Mouse (Mus musculus) heart, postnatal 14 days (tissue): ENCODE measurements around the gene Hoxd13. TPM values are rescaled to one million over a fixed set of nuclear protein-coding genes. Genes with fewer than 3 reads are reported as not detected.
A peak's percentile ranks its signal among the peaks of the same experiment; 100 is the strongest.

ENCODE experiments used
- DNase-seq, 2 experiments: peaks; one replicate each; pipeline ENCODE4 v3.0.0; 2021 to 2022
- intact Hi-C: fragments of 180-260 bp; cut with DNase I; formaldehyde crosslinking; loops from one replicate; pipeline ENCODE4 v1.15.1; 2025
- total RNA-seq, 2 experiments: library from RNA; stranded (reverse); gene quantifications; 2 replicates each; pipeline ENCODE4 v1.2.3; 2021

Gene Hoxd13
- total RNA-seq, 2 experiments from 2014 or later, result not detected

DNA sequence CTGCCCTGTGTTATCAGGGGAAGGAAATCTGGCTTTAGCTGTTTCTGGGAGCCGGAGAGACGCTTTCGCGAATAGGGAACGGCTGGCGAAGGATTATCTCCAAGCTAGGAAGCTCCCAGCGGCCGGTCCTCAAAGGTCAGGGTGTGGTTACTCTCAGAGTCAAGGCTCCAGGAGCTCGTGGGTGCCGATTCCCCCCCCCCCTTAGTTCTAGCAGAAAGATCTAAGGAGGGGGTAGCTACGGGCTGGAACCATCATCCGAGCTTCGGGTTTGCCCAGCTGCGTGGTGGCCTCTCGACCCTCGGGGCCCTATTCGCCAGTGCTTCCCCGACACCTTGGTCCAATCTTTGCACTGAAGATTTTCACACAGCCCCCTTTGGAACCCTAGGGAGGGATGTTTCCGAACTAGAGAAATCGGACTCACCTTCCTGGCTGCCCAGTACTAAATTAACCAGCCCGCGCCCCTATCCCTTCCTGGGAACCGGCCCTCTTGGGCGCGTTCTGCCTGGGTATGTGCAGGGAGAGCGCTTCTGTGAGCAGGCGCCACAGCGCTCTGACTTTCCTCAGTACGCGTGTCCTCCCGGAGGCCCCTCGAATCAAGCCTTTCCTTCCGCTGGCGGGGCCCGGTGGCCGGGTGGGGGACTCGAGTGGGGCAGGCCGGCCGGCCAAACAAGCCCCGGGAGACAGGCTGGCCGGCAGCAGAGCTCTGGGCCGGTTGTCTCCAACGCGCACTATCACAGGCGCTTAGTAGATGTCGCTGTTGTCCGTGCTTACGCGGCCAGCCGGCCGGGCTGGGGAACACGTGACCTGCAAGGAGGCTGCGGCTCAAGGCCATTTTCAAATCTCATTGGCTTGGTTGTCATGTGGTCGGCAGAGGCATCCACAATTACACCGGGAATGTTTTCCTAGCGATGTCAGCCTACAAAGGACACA is 23.2 kb downstream of the Hoxd13 start, which contains the start of gene Hoxd10:
Hoxd10 (plus strand) TSS at position 903 of the 930 bp plus-strand sequence.
- intact Hi-C loops, result loop anchor here (5.0 to 10.0 kb wide), 2 partner anchors 34 to 1416 kb away; partner anchors contain the start of genes Evx2 and Sp9
- peak; percentile 43 to 56 for DNase-seq

DNA sequence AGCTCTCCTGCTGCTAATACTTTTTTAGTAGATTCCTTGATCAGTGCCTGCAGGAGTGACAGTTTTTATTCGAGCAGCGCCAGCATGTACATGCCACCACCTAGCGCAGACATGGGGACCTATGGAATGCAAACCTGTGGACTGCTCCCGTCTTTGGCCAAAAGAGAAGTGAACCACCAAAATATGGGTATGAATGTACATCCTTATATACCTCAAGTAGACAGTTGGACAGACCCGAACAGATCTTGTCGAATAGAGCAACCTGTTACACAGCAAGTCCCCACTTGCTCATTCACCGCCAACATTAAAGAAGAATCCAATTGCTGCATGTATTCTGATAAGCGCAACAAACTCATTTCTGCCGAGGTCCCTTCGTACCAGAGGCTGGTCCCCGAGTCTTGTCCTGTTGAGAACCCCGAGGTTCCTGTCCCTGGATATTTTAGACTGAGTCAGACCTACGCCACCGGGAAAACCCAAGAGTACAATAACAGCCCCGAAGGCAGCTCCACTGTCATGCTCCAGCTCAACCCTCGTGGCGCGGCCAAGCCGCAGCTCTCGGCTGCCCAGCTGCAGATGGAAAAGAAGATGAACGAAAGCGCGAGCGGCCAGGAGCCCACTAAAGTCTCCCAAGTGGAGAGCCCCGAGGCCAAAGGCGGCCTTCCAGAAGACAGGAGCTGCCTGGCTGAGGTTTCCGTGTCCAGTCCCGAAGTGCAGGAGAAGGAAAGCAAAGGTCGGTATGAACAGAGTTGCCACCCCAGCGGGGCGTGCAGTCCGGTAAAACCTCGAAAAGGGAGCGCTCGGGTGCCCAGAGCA is 24.1 kb downstream of the Hoxd13 start:
- intact Hi-C loops, result loop anchor here (5.0 to 10.0 kb wide), 2 partner anchors 35 to 1417 kb away; partner anchors contain the start of genes Evx2 and Sp9

DNA sequence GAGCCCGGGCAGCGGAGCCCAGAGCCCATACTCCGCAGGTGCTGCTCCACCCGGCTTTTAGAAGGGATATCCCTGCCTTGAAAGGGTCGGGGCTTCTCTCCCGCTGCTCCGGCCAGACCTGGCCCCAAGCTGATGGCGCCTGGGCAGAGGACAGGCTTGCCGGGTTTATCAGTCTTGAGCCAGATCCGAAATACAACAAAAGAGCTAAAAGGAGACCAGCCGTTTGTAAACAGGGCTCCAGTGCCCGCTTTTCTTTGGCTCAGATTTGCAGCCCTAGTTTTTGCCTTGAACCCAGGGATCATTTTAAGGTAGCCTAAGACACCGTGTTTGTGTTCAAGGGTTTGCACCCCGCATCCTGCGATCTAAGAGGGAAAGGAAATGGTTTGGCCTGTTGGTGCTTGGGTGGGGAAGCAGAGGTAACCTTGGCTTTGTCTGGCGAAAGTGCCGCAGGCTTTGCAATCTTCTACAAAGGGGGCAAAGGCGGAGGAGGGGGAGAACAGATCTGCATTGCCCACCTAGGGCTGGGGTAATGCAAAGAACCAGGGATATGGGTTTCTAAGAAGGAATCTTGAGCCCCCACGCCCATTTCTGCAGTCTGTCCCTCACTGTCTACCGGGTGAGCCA is 24.8 kb downstream of the Hoxd13 start:
- no peak for DNase-seq
- intact Hi-C loops, result loop anchor here (5.0 to 10.0 kb wide), 2 partner anchors 36 to 1418 kb away; partner anchors contain the start of genes Evx2 and Sp9

More for the DNA sequence above, 24.1 kb downstream of the Hoxd13 start:
- no peak for DNase-seq

DNA sequence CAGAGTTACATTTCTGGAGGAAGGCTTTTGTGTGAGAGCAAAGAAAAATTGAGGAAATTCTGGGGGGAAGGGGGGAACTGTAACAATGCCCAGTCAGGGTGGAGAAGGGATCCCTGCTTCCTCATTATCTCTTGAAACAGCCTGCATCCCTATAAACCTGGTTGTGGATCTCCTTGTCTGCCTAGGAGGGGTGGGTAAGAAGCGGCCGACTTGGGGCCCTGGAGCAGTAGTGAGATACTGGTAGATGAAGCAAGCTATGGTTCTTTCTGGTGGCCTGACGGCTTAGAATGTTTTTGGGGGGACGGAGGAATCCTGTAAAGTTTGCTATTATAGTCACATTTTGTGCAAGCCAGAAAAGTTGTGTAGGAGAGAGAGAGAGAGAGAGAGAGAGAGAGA is 25.3 kb downstream of the Hoxd13 start:
- intact Hi-C loops, result loop anchor here (5.0 to 10.0 kb wide), 2 partner anchors 36 to 1419 kb away; partner anchors contain the start of genes Evx2 and Sp9
- DNase-seq, result no peak

DNA sequence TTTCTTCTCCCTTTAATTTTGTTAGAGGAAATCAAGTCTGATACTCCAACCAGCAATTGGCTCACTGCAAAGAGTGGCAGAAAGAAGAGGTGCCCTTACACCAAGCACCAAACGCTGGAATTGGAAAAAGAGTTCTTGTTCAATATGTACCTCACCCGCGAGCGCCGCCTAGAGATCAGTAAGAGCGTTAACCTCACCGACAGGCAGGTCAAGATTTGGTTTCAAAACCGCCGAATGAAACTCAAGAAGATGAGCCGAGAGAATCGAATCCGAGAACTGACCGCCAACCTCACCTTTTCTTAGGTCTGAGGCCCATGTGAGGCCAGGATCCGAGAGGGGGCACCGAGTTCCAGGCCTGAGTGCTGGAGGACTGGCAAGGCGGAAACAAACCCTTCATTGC is 26.0 kb downstream of the Hoxd13 start:
- no peak for DNase-seq
- intact Hi-C loops, result loop anchor here (5.0 to 10.0 kb wide), 2 partner anchors 37 to 1419 kb away; partner anchors contain the start of genes Evx2 and Sp9

DNA sequence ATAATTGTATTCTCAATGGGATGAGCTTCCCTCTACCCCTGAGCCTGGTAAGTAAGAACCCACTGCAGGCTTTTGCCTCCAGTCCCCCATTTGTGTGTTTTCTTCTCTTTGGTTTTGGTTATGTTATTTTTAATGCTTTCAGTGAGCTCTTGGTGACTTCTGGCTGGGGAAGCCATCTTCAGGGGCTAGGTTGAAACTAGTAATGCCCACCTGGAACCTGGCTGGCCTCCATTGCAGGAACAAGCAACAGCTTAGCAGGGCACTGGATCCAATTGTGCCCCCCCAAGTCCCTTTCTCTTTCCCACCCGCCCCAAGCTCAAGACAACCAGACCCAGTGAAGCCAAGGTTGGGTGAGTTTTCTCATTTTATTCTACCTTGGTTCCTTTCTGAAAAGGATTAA is 27.3 kb downstream of the Hoxd13 start:
- intact Hi-C loops, result loop anchor here (10.0 kb wide), 1 partner anchor 1421 kb away; the partner anchor contains the start of gene Sp9

DNA sequence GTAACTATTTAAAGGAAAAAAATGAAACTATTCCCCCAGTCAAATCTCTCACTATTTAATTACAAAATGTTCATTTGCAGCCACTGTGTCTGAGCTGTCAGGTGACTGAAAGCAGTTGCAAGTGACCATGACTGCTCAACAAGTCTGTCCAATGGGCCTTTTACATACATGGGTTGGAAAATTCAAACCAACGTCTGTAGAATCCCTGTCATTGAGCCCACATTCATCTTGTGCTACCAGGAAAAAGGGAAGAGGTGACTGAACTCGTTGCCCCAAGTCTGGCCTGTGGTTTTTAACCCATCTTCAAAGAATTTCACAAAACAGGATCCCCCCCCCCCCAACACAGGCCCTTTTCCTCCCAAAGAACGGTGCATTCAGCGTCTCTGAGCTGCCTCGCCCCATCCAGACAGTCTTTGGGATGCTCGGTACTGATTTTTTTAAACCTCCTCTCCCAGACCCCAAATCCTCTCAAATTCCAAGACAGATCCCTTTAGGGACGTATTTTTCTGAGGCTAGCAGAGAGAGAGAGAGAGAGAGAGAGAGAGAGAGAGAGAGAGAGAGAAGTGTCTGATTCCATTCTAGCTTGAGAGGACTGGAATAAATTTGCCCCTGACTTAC is 27.8 kb downstream of the Hoxd13 start:
- intact Hi-C loops, result loop anchor here (10.0 kb wide), 1 partner anchor 1421 kb away; the partner anchor contains the start of gene Sp9
- DNase-seq, result no peak

More for the DNA sequence above, 27.3 kb downstream of the Hoxd13 start:
- DNase-seq, result no peak

DNA sequence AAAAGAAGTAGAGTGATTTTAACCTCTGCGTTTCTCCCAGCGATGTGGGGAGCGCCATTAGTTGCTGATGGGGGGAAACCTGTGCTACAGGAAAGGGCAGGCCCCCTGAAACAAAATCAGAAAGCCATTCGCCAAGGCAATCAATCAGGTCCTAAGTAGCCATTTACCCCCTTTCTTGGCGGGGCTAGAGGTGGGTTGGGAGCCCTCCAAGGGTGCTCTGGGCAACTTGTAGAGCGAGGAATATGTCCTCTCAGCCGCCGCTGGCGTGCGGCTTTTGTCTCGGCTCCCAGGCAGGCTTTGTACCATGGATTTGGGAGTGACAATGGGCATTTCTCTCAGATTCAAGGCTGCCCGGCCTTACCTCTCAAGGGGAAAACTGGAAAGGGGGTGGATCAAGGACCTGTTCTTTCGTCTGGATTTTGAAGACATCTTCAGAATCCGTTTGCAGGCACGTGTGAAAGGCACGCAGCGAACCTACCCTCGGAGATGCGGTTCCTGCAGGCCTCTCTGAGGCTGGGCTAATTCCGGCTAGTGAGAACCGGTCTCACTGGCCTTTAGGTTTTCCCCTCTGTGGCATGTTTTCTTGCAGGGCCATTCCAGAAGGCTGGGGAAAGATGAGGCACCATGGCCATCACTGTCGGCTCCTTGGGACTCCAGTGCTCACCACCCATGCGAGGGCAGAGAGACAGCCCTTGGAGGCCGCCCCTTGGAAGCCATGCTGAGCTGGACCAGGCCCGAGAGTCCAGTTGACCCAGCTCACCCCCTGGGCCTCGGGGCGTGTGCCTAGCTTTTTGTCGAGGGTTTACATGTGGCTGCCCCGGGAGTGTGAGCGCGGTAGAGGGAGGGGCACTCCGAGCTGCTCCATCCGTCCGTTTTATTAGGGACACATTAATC is 28.6 kb downstream of the Hoxd13 start:
- no peak for DNase-seq
- intact Hi-C loops, result loop anchor here (10.0 kb wide), 1 partner anchor 1422 kb away; the partner anchor contains the start of gene Sp9

DNA sequence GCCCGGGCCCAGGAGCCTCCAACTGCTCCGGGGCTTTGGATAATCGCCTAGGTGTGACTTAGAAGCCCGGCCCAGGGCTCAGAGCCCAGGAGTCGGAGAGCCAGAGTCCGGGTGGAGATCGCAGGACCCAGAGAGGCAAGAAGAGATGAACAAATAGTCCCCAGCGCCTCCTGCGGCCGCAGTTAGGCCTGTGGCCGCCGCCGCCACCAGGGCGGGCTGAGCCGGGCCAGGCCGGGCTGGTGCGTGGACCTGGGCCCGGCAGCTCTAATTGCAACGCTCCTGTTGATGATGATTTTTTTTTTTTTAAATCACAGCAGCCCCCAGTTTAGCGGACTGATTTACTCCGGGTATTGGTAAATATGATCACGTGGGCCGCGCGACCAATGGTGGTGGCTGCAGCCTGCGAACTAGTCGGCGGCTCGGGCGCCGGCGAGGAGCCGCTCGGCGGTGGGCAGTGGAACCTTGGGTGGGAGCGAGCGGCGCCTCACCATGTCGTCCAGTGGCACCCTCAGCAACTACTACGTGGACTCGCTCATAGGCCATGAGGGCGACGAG is 29.5 kb downstream of the Hoxd13 start, which contains the start of gene Hoxd9:
Hoxd9 (plus strand) TSS at position 161 of the 555 bp plus-strand sequence.
- DNase-seq, result no peak
- intact Hi-C loops, result loop anchor here (10.0 kb wide), 1 partner anchor 1423 kb away; the partner anchor contains the start of gene Sp9

DNA sequence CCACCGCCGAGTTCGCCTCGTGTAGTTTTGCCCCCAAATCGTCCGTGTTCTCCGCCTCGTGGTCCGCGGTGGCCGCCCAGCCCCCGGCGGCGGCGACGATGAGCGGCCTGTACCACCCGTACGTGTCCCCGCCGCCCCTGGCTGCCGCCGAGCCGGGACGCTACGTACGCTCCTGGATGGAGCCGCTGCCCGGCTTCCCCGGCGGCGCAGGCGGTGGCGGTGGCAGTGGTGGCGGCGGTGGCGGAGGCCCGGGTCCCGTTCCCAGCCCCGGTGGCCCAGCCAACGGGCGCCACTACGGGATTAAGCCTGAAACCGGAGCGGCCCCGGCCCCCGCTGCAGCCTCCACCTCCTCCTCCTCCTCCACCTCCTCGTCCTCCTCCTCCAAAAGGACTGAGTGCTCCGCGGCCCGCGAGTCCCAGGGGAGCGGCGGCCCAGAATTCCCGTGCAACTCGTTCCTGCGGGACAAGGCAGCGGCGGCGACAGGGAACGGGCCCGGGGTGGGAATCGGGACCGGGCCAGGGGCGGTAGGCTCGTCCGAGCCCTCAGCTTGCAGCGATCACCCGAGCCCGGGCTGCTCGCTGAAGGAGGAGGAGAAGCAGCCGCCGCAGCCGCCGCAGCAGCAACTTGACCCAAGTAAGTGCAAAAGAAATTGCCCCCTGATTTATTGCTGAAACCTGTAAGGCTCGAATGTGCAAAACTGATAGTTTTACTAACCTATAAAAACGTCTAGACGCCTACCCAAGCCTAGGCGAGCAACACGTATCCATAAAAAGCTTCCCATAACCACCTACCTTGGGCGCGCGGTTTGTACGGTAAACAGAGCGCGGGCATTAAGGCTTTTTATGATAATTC is 30.3 kb downstream of the Hoxd13 start:
- DNase-seq, result no peak
- intact Hi-C loops, result loop anchor here (10.0 kb wide), 1 partner anchor 1424 kb away; the partner anchor contains the start of gene Sp9

DNA sequence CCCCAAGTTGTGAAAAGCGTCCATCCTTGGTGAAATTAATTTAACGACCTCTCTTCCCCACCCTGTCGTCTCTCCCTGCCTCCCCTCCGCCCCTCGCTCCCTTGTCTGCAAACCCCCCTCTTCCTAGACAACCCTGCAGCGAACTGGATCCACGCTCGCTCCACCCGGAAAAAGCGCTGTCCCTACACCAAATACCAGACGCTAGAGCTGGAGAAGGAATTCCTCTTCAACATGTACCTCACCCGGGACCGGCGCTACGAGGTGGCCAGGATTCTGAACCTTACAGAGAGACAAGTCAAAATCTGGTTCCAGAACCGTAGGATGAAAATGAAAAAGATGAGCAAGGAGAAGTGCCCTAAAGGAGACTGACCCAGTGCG is 30.9 kb downstream of the Hoxd13 start:
- no peak for DNase-seq
- intact Hi-C loops, result loop anchor here (10.0 kb wide), 1 partner anchor 1424 kb away; the partner anchor contains the start of gene Sp9

DNA sequence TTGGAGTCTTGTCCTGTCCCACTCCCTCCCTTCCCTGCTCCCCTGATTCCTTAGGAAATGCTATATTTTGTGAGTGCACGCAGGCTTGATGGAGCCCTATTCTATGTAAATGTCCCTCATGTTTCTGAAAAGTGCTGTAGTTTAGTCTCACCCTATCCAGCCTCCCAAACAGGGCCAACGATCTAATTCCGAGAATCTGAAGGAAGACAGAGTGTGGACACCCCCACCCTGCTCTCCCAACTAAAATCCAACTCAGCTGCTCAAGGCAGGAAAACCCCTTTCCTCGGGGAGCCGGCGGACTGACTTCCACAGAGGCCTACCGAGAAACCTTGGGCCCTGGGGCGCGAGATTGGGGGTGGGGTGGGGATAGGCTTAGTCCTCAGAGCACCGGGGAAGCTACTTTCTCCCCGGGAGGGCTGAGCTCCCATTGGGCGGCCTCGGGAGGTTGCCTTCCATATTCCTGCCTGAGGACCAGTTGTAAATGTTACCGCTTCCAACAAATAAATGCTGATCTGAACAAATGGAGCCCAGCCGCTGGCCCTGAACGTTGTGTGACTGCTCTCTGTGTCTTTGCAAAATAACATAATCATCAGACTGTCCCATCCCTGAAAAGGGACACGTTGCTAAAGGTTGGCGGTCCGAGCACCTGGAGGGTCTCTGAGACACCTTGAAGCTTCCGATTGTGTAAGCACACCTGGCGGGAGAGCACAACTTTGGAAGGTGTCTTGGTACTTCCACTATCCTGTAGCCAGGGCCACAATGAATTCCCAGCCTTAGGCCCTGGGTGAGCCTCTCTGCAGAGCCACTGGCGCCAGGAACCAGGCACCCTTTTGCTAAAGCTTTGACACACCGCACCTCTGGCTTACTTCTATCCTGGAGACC is 31.8 kb downstream of the Hoxd13 start:
- intact Hi-C loops, result loop anchor here (5.0 to 10.0 kb wide), 3 partner anchors 262 to 1425 kb away; partner anchors contain the start of gene Sp9
- DNase-seq, result no peak

DNA sequence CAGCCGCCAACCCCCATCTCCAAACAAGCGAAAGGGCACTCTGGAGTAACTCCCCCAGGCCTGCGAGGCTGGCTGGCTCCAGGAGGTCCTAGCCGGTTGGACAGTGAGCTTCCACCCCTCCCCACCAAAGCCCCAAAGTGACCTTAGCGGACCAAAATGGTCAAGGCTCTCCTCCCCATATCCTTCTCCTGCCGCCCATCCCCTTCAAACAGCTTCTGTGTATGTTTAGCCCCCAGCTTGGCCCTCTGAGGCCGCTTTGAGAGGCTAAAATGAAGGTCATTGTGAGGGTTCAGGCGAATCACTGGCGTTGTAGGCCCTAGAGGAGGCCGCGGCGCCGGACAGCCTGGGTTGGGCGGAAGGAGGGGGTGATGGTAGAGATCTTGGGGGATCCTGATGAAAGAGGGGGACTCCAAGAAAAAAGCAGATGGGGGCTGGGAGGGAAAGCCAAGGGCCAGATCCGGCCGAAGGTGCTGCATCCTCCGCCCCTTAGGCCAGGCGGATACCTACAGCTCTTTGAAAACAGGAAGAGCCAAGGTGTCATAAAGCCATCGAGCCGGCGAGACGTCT is 32.5 kb downstream of the Hoxd13 start:
- intact Hi-C loops, result loop anchor here (5.0 to 10.0 kb wide), 2 partner anchors 262 to 1074 kb away; no protein-coding TSS in a partner anchor
- no peak for DNase-seq

DNA sequence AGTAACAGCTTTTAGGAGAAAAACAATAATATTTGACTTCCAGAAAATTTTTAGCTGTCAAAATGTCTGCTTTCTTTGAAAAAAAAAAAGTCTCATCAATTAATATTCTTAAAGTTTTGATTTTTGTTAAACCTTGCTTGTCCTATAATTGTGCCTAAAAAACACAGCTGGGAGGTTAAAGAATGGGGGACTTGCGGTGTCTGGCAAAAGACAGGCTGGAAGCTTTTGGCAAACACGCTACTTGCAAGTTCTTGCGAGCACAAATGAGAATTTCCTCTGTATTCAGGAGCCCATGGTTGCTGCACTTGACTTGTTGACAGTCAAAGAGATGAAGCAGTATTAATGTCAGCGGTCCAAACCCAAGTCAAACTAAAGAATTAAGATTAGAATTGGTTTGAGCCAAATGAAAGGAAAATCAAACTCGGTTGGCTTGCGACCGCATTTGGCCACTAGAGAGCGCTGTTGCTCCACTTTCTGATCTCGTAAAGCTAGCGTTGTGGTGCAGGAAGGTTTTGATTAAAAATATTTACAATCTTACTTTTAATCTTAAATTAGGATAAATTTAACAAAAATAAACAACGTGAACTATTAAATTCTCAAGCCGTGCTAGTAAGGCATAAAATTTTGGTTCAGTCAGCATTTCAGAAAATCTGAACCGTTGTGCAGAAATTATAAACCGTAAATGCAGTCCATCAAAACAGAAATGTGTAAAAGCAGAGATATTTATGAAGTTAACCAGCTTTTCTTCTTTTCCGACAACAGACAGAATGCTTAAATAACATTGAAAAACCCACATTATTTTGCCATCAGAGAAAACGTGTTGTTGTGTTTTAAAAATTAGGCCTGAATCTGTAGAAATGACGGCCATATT is 34.1 kb downstream of the Hoxd13 start:
- peak; percentile 79 to 88 for DNase-seq
- intact Hi-C loops, result loop anchor here (2.0 to 10.0 kb wide), 6 partner anchors 260 to 1073 kb away; no protein-coding TSS in a partner anchor
